Mouse (Mus musculus) urinary bladder, adult 18-20 months (tissue): ENCODE measurements around the gene Fgfr1op2.

ENCODE experiments used
- DNase-seq, 2 experiments: peaks; one replicate each; pipeline ENCODE4 v3.0.0; 2022; ENCODE audit warnings: low spot score in 2 of 2, mixed read lengths in 2 of 2

Fgfr1op2 gene

DNA sequence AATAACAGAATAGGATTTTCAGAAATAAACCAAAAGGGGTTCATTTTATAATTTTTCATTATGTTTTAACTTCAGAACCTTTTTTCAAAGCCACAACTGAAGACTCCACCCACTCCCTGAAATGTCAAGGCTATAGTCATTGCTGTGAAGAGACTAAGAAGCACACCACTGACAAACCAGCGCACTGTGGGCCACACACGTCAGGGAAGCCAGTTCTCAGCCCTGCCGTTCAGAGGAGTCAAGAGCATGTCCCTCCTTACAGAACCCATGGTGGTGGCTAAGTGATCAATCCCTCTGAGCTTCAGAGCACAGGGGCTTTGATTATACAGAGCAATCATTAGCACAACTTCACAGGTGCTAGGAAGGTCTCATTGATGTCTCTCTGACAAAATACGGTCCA is 25.6 kb downstream of the Fgfr1op2 start:
- no peak for DNase-seq

GRCm38 (mm10) chr6:146603651-146604050 is 26.6 kb downstream of the Fgfr1op2 start:
- DNase-seq, result no peak

GRCm38 (mm10) chr6:146611385-146611784 is 34.4 kb downstream of the Fgfr1op2 start:
- no peak for DNase-seq

- DNase-seq, result no peak
These were observed 34.9 kb downstream of the Fgfr1op2 start for GRCm38 (mm10) chr6:146611897-146612296.

DNA sequence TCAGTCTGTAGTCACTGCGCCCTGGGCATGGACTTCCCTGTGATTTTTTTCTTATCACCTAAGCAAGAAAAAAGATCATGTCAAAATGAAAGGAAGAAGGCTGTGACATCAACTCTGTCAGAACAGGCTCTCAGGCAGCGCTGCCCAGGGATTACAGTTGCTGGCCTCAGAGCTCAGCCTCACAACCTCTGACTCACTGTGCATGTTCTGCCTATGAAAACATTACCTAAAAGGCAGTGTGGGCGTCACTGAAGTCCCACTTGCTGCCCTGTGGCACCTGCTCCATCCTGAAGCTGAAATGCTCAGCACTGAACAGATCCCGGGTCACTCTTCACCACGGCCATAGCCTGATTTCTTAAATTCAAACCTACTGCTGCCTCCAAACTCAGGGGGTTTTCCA is 35.7 kb downstream of the Fgfr1op2 start:
- no peak for DNase-seq

DNA sequence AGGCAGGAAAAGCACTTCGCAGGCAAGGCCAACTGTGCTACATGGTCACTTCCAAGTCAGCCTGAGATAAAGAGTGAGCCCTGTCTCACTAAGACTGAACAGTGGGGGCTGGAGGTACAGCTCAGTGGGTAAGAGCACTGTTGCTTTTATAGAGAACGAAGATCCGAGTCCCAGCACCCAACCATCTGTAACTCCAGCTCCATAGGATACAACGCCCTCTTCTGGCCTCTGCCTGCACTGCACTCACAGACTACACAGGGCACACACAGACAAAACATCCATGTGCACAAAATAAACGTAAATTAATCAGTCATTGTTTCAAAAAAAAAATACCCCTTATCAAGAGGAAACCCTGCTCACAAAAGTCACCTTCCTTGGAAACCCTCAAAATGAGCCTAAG is 36.9 kb downstream of the Fgfr1op2 start:
- DNase-seq, result no peak

DNA sequence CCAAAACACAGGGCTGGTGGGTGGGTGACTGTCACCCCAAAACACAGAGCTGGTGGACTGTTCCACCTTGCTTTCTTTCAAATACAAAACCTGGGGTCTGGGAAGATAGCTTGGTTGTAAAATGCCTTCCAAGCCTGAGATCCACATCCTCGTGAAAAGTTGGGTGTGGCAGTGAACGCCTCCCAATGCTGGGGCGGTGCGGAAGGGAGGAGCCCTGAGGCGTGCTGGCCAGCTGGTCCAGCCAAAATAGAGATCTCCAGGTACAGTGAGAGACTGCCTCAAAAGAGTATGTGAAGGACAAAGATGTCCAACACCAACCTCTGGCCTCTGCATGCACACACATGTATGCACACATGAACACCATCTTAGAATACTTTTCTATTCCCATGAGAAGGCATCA is 37.5 kb downstream of the Fgfr1op2 start:
- no peak for DNase-seq

DNA sequence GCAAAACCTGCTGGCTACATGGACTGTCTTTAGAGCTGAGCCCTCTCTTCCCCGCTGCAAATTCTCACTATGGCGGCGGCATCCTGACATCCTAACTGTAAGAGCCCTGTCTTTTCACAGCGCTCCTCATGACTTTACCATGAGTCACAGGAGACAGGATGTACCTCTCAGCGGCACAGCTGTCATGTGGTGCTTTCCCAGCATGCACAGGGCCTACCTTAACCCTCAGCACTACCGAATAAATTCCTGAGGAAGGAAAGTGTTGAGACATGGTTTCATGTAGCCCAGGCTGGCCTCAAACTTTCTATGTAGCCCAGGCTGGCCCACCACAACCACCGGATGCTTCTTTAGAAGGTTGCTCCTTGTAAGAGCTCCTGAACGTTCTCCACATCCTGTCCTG is 38.9 kb downstream of the Fgfr1op2 start:
- DNase-seq, result no peak

DNA sequence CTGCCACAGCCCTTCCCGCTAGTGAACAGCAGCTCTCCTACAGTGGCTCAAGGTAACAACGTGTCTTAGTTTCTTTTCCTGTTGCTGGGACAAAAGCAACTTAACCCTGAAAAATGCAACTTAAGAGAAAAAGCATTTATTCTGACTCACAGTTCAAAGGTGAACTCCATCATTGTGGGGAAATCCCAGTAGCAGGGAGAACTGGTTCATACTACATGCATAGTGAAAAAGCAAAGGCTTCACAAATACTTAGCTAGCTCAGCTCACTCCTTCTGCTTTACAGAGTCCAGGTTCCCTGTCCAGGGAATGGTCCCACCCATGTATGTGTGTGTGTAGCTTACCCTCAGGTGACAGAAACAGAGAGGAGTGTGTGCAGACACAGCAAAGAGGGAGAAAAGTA is 39.7 kb downstream of the Fgfr1op2 start:
- DNase-seq, result no peak

DNA sequence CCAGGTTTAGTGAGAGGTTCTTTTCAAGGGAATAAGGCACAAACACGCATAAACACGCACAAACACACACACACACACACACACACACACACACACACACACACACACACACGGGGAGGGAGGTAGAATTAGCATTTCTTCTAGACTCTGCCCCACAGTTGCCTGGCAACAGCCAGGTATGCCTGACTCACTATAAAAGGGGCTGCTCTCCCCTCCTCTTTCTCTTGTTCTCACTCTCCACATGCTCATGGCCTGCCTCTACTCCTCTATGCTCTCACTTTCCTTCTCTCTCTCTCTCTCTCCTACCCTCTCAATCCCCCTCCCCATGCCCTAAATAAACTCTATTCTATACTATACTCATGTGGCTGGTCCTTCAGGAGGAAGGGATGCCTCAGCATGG is 51.1 kb downstream of the Fgfr1op2 start:
- DNase-seq, result no peak

DNA sequence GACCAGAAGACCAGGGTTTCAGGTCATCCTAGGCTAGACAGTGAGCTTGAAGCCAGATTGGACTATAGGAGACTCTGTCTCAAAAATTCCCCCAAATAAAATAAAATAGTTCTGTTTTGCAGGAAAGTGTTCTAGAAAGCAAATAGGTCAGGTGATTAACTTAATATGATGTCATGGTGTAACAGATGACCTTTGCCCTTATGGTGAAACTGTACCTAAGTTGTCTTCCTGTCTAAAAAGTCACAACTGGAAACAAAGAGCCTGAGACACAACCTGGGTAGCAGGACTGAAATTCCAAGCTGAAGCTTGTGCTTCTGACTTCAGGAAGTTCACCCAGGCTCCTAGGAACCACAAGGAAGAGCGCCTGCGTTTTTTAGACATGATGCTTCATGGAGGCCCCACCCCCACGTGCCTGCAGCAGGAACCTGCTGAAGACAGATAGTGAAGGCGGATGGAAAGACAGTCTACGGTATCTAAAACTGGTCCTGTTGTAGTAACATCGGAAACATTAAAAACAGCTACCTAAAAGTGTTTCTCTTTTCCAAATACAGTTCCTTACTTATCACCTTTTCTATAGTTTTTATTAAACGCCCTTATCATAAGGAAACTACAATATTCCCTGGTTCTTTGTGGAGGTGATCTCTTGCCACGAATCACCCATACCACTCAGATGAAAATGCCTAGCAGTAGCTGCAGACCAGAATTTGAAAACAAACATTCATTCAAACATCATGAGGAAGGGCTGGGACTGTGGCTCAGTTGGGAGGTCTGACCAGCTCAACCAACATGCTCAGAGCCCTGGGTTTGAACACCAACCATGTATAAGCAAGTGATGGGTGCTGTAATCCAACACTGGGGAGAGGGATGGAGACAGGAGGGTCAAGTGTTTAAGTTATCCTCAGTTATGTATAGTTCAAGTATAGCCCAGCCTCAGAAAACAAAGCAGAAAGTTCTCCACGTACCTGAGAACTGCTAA is 53.1 kb downstream of the Fgfr1op2 start:
- no peak for DNase-seq

DNA sequence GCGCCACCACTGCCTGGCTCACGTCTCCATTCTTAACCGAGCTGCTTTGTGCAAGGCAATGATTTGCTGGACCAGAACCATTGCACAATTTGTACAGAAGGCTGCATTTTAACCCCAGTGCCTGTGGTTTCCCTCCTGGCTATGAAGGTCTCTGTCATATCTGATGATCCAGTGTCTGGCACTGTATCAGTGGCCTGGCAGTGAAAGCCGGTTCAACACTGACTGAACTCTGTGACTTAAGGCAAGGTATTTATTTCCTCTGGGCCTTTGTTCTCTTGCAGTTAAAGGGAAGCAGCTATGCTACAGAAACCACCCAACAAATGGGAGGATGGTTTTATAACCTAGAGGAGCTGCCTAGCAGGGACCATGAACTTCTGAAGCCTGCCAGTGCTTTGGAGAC is 54.0 kb downstream of the Fgfr1op2 start:
- no peak for DNase-seq

DNA sequence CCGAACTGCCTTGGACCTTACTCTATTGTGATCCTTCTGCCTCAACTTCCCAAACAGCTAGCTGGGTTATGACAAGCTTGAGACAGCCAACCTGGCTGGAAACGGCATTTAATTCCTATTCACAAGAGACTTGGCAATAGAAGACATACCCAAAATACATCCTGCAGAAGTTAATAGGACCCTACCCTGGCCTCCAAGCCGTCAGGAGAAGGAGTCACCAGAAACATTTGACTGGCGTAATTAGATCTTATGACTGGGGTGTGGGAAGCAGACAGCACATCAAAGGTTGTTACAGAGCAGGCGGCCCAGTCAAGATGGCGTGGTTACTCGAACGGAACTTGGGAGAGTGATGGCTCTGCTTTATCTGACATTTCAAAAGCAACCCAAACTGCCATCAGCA is 54.8 kb downstream of the Fgfr1op2 start:
- no peak for DNase-seq

DNA sequence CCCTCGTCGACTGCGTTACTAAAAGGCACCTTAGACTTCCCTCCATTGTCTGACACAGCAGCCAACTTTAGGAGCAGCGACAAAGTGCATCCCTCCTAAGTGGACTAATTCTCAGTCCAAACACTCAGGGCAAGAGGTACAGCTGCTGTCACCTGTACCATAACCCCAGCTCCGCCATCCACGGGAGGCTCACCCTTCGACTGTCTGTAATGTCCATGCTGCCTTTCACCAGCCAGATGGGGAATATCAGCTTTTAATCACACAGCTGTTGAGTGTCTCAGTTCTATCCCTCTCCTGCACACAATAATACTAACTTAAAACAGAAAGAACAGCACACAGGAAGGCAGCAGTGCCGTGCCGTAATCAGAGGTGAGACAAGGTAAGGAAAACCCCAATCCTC is 55.4 kb downstream of the Fgfr1op2 start:
- DNase-seq, result no peak

DNA sequence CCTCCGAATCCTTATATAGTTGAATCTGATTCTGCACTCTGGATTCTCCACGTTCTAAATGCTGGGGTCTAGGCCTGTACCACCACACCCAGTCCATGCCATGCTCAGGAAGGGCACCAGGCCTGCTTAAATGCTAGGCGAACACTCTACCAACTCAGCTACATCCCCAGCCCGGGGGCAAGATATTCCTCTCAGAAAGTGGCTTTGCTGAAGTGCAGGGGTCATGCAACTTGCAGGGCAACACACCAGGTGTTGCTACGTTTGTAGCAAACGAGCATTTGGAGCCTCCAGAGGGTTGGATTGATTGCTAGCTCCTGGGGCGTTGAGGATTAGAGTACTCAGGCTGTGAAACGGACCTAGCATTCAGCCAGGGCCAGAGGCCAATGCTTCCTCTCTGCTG is 56.1 kb downstream of the Fgfr1op2 start:
- DNase-seq, result no peak

GRCm38 (mm10) chr6:146633629-146634014 is 56.6 kb downstream of the Fgfr1op2 start:
- DNase-seq, result no peak

GRCm38 (mm10) chr6:146634015-146634722 is 57.2 kb downstream of the Fgfr1op2 start:
- DNase-seq, result peak; percentile 45 to 70

- no peak for DNase-seq
These were observed 58.0 kb downstream of the Fgfr1op2 start for GRCm38 (mm10) chr6:146634759-146635606.

DNA sequence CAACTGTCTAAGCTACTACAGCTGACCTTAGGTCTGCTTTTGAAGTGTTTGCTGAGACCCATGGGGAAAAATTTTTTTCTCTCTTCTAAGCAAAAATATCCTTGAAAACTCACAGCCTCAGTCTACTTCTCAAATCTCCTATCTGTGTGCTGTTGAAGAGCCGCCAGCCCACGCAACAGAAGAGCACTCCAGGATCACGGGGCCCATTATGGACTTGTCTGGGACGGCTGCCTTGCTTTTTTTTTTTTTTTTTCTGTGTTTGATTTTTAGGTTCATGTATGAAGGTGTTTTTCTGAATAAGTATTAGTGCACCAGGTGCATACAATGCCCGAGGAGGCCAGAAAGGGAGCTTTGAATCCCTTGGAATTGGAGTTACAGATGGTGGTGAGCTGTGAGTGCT is 59.5 kb downstream of the Fgfr1op2 start:
- DNase-seq, result no peak

DNA sequence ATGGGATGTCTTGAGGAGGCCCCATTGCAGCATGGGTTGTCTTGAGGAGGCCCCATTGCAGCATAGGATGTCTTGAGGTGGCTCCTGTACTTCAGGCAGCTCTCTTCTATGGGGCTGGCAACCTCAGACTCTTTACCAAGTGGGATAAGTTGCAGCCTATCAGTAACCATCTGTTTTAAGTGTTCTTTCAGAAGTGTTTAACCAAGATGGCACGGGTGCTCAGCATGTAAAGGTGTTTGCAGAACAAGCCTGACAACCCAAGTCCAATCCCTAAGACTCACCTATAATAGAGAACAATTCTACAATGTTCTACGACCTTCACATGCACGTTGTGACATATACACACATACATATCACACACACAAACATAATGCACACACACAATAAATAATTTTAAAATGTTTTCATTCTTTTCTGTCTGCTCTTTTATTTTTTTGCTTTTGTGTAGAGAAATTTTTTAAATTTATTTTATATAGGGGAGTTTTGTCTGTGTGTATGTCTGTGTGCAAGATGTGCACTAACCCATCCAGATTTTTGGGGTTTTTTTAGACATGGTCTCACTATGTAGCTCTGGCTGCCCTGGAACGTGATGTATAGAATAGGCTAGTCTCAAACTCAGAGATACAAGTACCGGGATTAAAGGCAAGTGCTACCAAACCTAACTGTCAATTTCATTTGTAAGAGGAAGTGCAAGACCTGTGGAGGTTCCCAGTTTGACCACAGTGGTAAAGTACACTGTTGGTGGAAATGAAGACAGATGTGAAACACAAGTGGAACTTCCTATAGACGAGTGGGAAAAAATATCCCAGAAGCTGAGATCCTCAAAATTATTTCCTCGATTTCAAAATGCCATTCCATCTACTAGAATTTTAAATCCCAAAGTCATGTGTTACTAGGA is 63.3 kb downstream of the Fgfr1op2 start:
- no peak for DNase-seq

DNA sequence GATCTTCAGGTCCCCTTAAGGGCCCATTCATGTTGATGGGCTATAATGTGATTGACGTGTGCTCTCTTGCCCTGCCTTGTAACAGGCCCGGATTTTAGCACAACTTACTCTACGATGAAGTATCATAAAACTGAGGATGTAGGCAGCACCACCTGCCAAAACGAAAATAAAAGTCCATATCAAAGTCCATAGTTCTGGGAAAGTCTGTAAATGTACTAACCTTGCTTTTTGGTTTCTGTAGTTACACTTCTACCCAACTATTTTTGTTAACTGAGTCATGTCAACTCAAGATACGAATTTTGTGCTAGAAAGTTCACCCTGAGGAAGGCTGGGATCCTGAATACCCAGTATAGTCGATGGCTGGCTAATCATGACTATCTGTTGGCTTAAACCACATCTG is 64.0 kb downstream of the Fgfr1op2 start:
- no peak for DNase-seq
